Comparison of ENCODE assay signal across 12 mouse cellular contexts in genomic region chr5:149274390-149275104, GRCm38 (mm10). TPM values are rescaled to one million over a fixed set of nuclear protein-coding genes. Genes with fewer than 3 reads are reported as not detected.
DNase-seq lines count a peak whose midpoint lies in the region; ATAC-seq and TF ChIP-seq lines count a peak whose summit lies in the region.
"Had no signal": no experiment of that assay in that cellular context is flagged by ENCODE, and none has a peak within 500 bp of the region (broad histone marks: within the 10 kb centered on the region; RNA-seq: fewer than 3 reads in every experiment).

No protein-coding gene starts in this region.

- no peak for TF ChIP-seq CTCF in MEL (IDR thresholded peaks at IDR 0.05 in 2 of 3, conservative IDR thresholded peaks at IDR 0.05 in 1 of 3; ENCODE audit: control insufficient read depth in 1 of 3, insufficient read depth in 1 of 3, low read depth in 2 of 3, low read length in 3 of 3, poor library complexity in 1 of 3, severe bottlenecking in 1 of 3)
- no peak for TF ChIP-seq CTCF in left cerebral cortex, adult 2 months (IDR thresholded peaks at IDR 0.05)

- H3K27ac ChIP-seq in heart, embryonic 11.5 days (ENCODE audit: low read depth, low read length) = no peak overlapping the region
- H3K27ac ChIP-seq in MEL (ENCODE audit: control insufficient read depth, low read depth, low read length) = peak overlapping the region; percentile 77
- no peak overlapping the region for H3K27ac ChIP-seq in left cerebral cortex, adult 2 months
- H3K27ac ChIP-seq: embryonic facial prominence, embryonic 10.5 days had no signal

- peak; percentile 35 for DNase-seq in heart, adult 8-10 months (ENCODE audit: low spot score)
- peak; percentile 98 for DNase-seq in MEL (ENCODE audit: low read depth, low spot score)
- DNase-seq in induced T-regulatory cell, adult 2 months (ENCODE audit: low read depth) = peak; percentile 32
- no peak for DNase-seq in left cerebral cortex, adult 8-10 months (ENCODE audit: low spot score in 2 of 2)
- no peak for DNase-seq in left cerebral cortex, adult 2 months (ENCODE audit: extremely low spot score in 1 of 2, low spot score in 2 of 2)
- no peak for DNase-seq in layer of hippocampus, postnatal 10 days (ENCODE audit: low spot score in 2 of 2)
- DNase-seq: adrenal gland, postnatal 36 days; forebrain, postnatal 0 days had no signal

- ATAC-seq in heart, embryonic 11.5 days (replicated peaks; ENCODE audit: insufficient number of reproducible peaks, low FRiP score, low TSS enrichment) = no peak
- peak; percentile 78 for ATAC-seq in megakaryocyte, adult 5-6 weeks (ENCODE audit: poor library complexity, severe bottlenecking)
- ATAC-seq: forebrain, postnatal 0 days; inflammation-experienced regulatory T-cells, adult 6 months had no signal

- H3K4me1 ChIP-seq in heart, embryonic 11.5 days (ENCODE audit: control insufficient read depth, insufficient read depth, low read length) = peaks cover under 1% of the 10 kb centered on the region; the same call in 1 of the 2 replicates
- peaks cover 0 to 10% of the 10 kb centered on the region in 2 experiments; a peak in 2 of 4 replicates for H3K4me1 ChIP-seq in MEL (ENCODE audit: control insufficient read depth in 1 of 2, insufficient read depth in 2 of 2, low read length in 2 of 2)

- no peak for TF ChIP-seq RAD21 in MEL (IDR thresholded peaks at IDR 0.05; ENCODE audit: low read depth, low read length)

- TF ChIP-seq EP300 in MEL (IDR thresholded peaks at IDR 0.05; ENCODE audit: low read depth in 1 of 2, low read length in 2 of 2) = peak; percentile 61 to 73

- H3K36me3 ChIP-seq in heart, embryonic 11.5 days (ENCODE audit: control insufficient read depth, insufficient read depth, low read length) = no peaks in the 10 kb centered on the region
- peaks cover 0 to 7% of the 10 kb centered on the region in 2 experiments; a peak in 1 of 4 replicates for H3K36me3 ChIP-seq in MEL (ENCODE audit: control insufficient read depth in 1 of 2, insufficient read depth in 2 of 2, low read length in 2 of 2)
- H3K36me3 ChIP-seq: embryonic facial prominence, embryonic 10.5 days had no signal

- no peaks in the 10 kb centered on the region for H3K9me3 ChIP-seq in heart, embryonic 11.5 days (replicated peaks; ENCODE audit: control insufficient read depth, low read length)
- H3K9me3 ChIP-seq in MEL (replicated peaks; ENCODE audit: insufficient read depth, low read length) = no peaks in the 10 kb centered on the region

- no peaks in the 10 kb centered on the region; the same call in 1 of the 2 replicates for H3K27me3 ChIP-seq in heart, embryonic 11.5 days (ENCODE audit: control insufficient read depth, insufficient read depth, low read length)
- no peaks in the 10 kb centered on the region for H3K27me3 ChIP-seq in MEL (ENCODE audit: control insufficient read depth in 1 of 2, insufficient read depth in 2 of 2, low read length in 2 of 2)

- no peaks in the 10 kb centered on the region for H3K79me2 ChIP-seq in MEL (ENCODE audit: control insufficient read depth, insufficient read depth, low read length, poor library complexity)

- TF ChIP-seq POLR2A in MEL (IDR thresholded peaks at IDR 0.05; ENCODE audit: control insufficient read depth in 1 of 2, insufficient read depth in 1 of 2, low read depth in 1 of 2, low read length in 2 of 2, poor library complexity in 1 of 2) = no peak

- no peak overlapping the region for H3K4me3 ChIP-seq in heart, embryonic 11.5 days (ENCODE audit: low read depth, low read length)
- no peak overlapping the region for H3K4me3 ChIP-seq in MEL (ENCODE audit: control insufficient read depth in 1 of 2, insufficient read depth in 1 of 2, low read depth in 2 of 2, low read length in 2 of 2)
- no peak overlapping the region for H3K4me3 ChIP-seq in left cerebral cortex, adult 2 months
- H3K4me3 ChIP-seq: embryonic facial prominence, embryonic 10.5 days had no signal

- intact Hi-C loops in left cerebral cortex, adult 2 months (cut with DNase I) = no loop called here

- WGBS in heart, embryonic 11.5 days (ENCODE audit: insufficient replicate concordance) = 73% methylated on average over 15 of the region's 15 CpGs

- no peak overlapping the region for H3K9ac ChIP-seq in heart, embryonic 11.5 days (ENCODE audit: low read depth, low read length)
- no peak overlapping the region for H3K9ac ChIP-seq in MEL (ENCODE audit: control insufficient read depth, low read depth, low read length, poor library complexity, severe bottlenecking)
- H3K9ac ChIP-seq: forebrain, postnatal 0 days had no signal

- H3K4me2 ChIP-seq in heart, embryonic 11.5 days = no peak overlapping the region

TF ChIP-seq in MEL, 35 proteins besides CTCF, POLR2A, EP300 and RAD21:
- peak; percentile 76 for TF ChIP-seq RCOR1 (IDR thresholded peaks at IDR 0.05; ENCODE audit: low read depth, low read length)
- TF ChIP-seq NELFE (IDR thresholded peaks at IDR 0.05; ENCODE audit: low read depth, low read length) = peak; percentile 27; the same call in 1 of the 2 replicates
- TF ChIP-seq USF2 (IDR thresholded peaks at IDR 0.05; ENCODE audit: borderline replicate concordance in 1 of 2, insufficient read depth in 1 of 2, low read depth in 1 of 2, low read length in 2 of 2) = no peak
- TF ChIP-seq MAZ (IDR thresholded peaks at IDR 0.05; ENCODE audit: low read depth, low read length) = no peak
- peak; percentile 73 for TF ChIP-seq ZNF384 (IDR thresholded peaks at IDR 0.05; ENCODE audit: low read depth, low read length)
- TF ChIP-seq TBP (IDR thresholded peaks at IDR 0.05; ENCODE audit: low read depth, low read length) = peak; percentile 50; the same call in 1 of the 2 replicates
- TF ChIP-seq TAL1 (IDR thresholded peaks at IDR 0.05; ENCODE audit: low read length) = 0 out of 2 replicates have a peak, but pooled peaks have one; percentile 18
- TF ChIP-seq MYB (IDR thresholded peaks at IDR 0.05; ENCODE audit: low read depth, low read length) = peak; percentile 39; the same call in 1 of the 2 replicates
- TF ChIP-seq E2F4 (IDR thresholded peaks at IDR 0.05; ENCODE audit: borderline replicate concordance, low read depth, low read length) = peak; percentile 86
- peak; percentile 82 for TF ChIP-seq NRF1 (IDR thresholded peaks at IDR 0.05; ENCODE audit: insufficient read depth, low read depth, low read length, poor library complexity, severe bottlenecking)
- 0 out of 2 replicates have a peak, but pooled peaks have one; percentile 5 for TF ChIP-seq ZC3H11A (IDR thresholded peaks at IDR 0.05; ENCODE audit: low read depth, low read length)
- TF ChIP-seq ELF1 (IDR thresholded peaks at IDR 0.05; ENCODE audit: low read depth, low read length) = peak; percentile 78
- peak; percentile 69 for TF ChIP-seq MYC (IDR thresholded peaks at IDR 0.05; ENCODE audit: low read depth, low read length)
- TF ChIP-seq MXI1 (IDR thresholded peaks at IDR 0.05; ENCODE audit: low read depth, low read length) = peak; percentile 67; the same call in 1 of the 2 replicates
- 0 out of 2 replicates have a peak, but pooled peaks have one; percentile 15 for TF ChIP-seq SIN3A (IDR thresholded peaks at IDR 0.05; ENCODE audit: low read length)
- TF ChIP-seq GATA1 (IDR thresholded peaks at IDR 0.05; ENCODE audit: low read depth, low read length) = peak; percentile 87
- peak; percentile 48; the same call in 1 of the 2 replicates for TF ChIP-seq TCF12 (IDR thresholded peaks at IDR 0.05; ENCODE audit: low read depth, low read length)
- TF ChIP-seq JUND (IDR thresholded peaks at IDR 0.05; ENCODE audit: low read depth, low read length) = no peak
- TF ChIP-seq MAX (IDR thresholded peaks at IDR 0.05; ENCODE audit: low read length) = peak; percentile 70
- no peak for TF ChIP-seq POLR2AphosphoS2 (IDR thresholded peaks at IDR 0.05; ENCODE audit: low read length)

RNA-seq across cellular contexts. Expression of gene Alox5ap, which starts 10.0 kb away (rescaled TPM):
- 10 to 100 TPM in 3 of 4 experiments, 1 to 10 TPM in 1; 7.2 to 27.9 (median 12.8) TPM for total RNA-seq in heart, adult 8-10 months (2022)
- 5.2 and 6.4 TPM in 2 replicates for polyA plus RNA-seq in heart, embryonic 11.5 days (2014; fragmentation: Nextera tagmentation; extraction: Ambion mirVana)
- total RNA-seq in MEL (2012; rRNA removed) = 47.5 and 56.4 TPM in 2 replicates
- polyA plus RNA-seq in MEL (2012; ENCODE audit: insufficient read depth in 1 of 2, insufficient read length in 2 of 2, low read depth in 1 of 2, low replicate concordance in 2 of 2, missing spikeins in 1 of 2) = 100 to 1,000 TPM in 1 of 2 experiments, not detected in 1; 157 TPM
- 1,517 and 1,767 TPM in 2 replicates for total RNA-seq in megakaryocyte, adult 5-6 weeks (2015)
- 1,236 and 1,298 TPM in 2 replicates for total RNA-seq in megakaryocyte, adult 5-6 weeks (2017)
- 10 to 100 TPM in 3 of 4 experiments, 1 to 10 TPM in 1; 6.7 to 14.3 (median 11.2) TPM for total RNA-seq in left cerebral cortex, adult 8-10 months (2022)
- 10 to 100 TPM; 10.0 to 12.2 TPM for total RNA-seq in left cerebral cortex, adult 2 months (2021)
- 1 to 10 TPM; 7.9 to 9.6 TPM for total RNA-seq in layer of hippocampus, postnatal 10 days (2021)

Comparison
In these comparisons a context has a peak if more than half of its experiments do, and no peak if none do; other contexts are left out.
1. DNase-seq: peak in heart, adult 8-10 months (single experiment), MEL (single experiment) and induced T-regulatory cell, adult 2 months (single experiment); none in left cerebral cortex, adult 8-10 months (0 of 2), left cerebral cortex, adult 2 months (0 of 2) and layer of hippocampus, postnatal 10 days (0 of 2).
2. RNA of gene Alox5ap, which starts 10.0 kb away (total RNA-seq): 1,236 to 1,767 TPM in megakaryocyte, adult 5-6 weeks; 47.5 to 56.4 TPM in MEL, 7.2 to 27.9 TPM in heart, adult 8-10 months, 10.0 to 12.2 TPM in left cerebral cortex, adult 2 months, 6.7 to 14.3 TPM in left cerebral cortex, adult 8-10 months and 7.9 to 9.6 TPM in layer of hippocampus, postnatal 10 days; every median in the first group is over 10 times any median in the second.